Mouse (Mus musculus): ENCODE data around the gene Pkd2. TPM values are rescaled to one million over a fixed set of nuclear protein-coding genes. Genes with fewer than 3 reads are reported as not detected.

The Pkd2 gene
- total RNA-seq (2023; ENCODE audit: inconsistent age): not detected in 4 replicates

GRCm38 (mm10) chr5:104458832-104459705, at the start of gene Pkd2:
Gene Pkd2 (plus strand): TSS chr5:104459450.

GRCm38 (mm10) chr5:104434835-104435301, 24.4 kb upstream of the Pkd2 start, which contains the start of gene Spp1:
Gene Spp1 (plus strand): TSS chr5:104435118.

GRCm38 (mm10) chr5:104508195-104508891, 49.1 kb downstream of the Pkd2 start, which contains the start of gene BC005561:
Gene BC005561 (plus strand): TSS chr5:104508352.

Other genes starting within 250 kb of the Pkd2 start
- not detected in 4 replicates for gene Ibsp, start 160.3 kb upstream of the Pkd2 start, total RNA-seq (2023; ENCODE audit: inconsistent age)
- gene Mepe, start 134.1 kb upstream of the Pkd2 start, total RNA-seq (2023; ENCODE audit: inconsistent age): not detected in 4 replicates
- 0.69 to 1.1 TPM (median 0.81 TPM) in 4 replicates for gene Spp1, start 24.3 kb upstream of the Pkd2 start, total RNA-seq (2023; ENCODE audit: inconsistent age)
- 14.1 to 17.8 TPM (median 17.1 TPM) in 4 replicates for gene BC005561, start 48.9 kb downstream of the Pkd2 start, total RNA-seq (2023; ENCODE audit: inconsistent age)

Measured in B cell, adult (primary cell).